In the genomic region with DNA sequence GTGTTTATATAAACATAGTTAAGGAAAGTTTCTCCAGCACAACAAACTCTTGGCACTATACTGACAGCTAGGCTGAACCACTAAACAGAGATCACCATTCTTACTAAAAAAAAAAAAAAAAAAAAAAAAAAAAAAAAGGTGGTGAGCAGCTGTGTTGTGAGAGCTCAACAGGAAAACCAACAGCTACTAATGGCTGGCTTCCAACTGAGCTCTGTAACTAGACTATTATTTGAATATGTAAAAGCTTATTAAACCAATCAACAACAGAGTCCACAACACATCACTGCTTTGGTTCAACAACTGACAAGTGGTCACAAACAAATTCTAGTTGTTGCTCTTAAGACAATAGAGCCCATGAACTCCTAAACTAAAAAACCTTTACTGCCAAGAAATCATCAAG, we compare ENCODE assay signal across 23 mouse cellular contexts. TPM values are rescaled to one million over a fixed set of nuclear protein-coding genes. Genes with fewer than 3 reads are reported as not detected.
"Had no signal": no experiment of that assay in that cellular context is flagged by ENCODE, and none has a peak within 500 bp of the region (broad histone marks: within the 10 kb centered on the region; RNA-seq: fewer than 3 reads in every experiment).

No protein-coding gene starts in this region.

- H3K36me3 ChIP-seq: neural tube, embryonic 12.5 days had no signal

- H3K4me2 ChIP-seq: kidney, embryonic 15.5 days; limb, embryonic 12.5 days; limb, embryonic 15.5 days; liver, embryonic 12.5 days; liver, embryonic 15.5 days; midbrain, embryonic 12.5 days; midbrain, embryonic 15.5 days; neural tube, embryonic 12.5 days; neural tube, embryonic 15.5 days had no signal

- H3K4me1 ChIP-seq: kidney, embryonic 15.5 days; limb, embryonic 12.5 days; limb, embryonic 15.5 days; liver, embryonic 12.5 days; liver, embryonic 15.5 days; midbrain, embryonic 12.5 days; midbrain, embryonic 15.5 days; neural tube, embryonic 12.5 days; neural tube, embryonic 15.5 days had no signal

- ATAC-seq: liver, embryonic 12.5 days; midbrain, embryonic 15.5 days had no signal

- H3K9me3 ChIP-seq: kidney, embryonic 15.5 days; limb, embryonic 12.5 days; limb, embryonic 15.5 days; liver, embryonic 12.5 days; liver, embryonic 15.5 days; midbrain, embryonic 12.5 days; midbrain, embryonic 15.5 days; neural tube, embryonic 12.5 days; neural tube, embryonic 15.5 days had no signal

- H3K27me3 ChIP-seq: kidney, embryonic 15.5 days; limb, embryonic 12.5 days; limb, embryonic 15.5 days; liver, embryonic 12.5 days; liver, embryonic 15.5 days; midbrain, embryonic 12.5 days; midbrain, embryonic 15.5 days; neural tube, embryonic 12.5 days; neural tube, embryonic 15.5 days had no signal

- H3K9ac ChIP-seq: kidney, embryonic 15.5 days; limb, embryonic 12.5 days; limb, embryonic 15.5 days; liver, embryonic 12.5 days; liver, embryonic 15.5 days; midbrain, embryonic 12.5 days; midbrain, embryonic 15.5 days; neural tube, embryonic 12.5 days; neural tube, embryonic 15.5 days had no signal

- H3K4me3 ChIP-seq: kidney, embryonic 15.5 days; limb, embryonic 12.5 days; limb, embryonic 15.5 days; liver, embryonic 12.5 days; liver, embryonic 15.5 days; midbrain, embryonic 12.5 days; midbrain, embryonic 15.5 days; neural tube, embryonic 12.5 days; neural tube, embryonic 15.5 days had no signal

- DNase-seq: kidney, postnatal 14 days; kidney, postnatal 4 days; left cerebral cortex, postnatal 4 days; lung, adult 18-20 months; lung, postnatal 14 days; right cerebral cortex, adult 18-20 months; right cerebral cortex, postnatal 14 days; right cerebral cortex, postnatal 4 days; thymus, adult 2 months; thymus, postnatal 14 days; thymus, postnatal 4 days had no signal

- H3K27ac ChIP-seq: kidney, embryonic 15.5 days; limb, embryonic 12.5 days; limb, embryonic 15.5 days; liver, embryonic 12.5 days; liver, embryonic 15.5 days; macrophage; midbrain, embryonic 12.5 days; midbrain, embryonic 15.5 days; neural tube, embryonic 12.5 days; neural tube, embryonic 15.5 days; stomach, postnatal 0 days had no signal

RNA-seq across cellular contexts. Expression of a gene that starts 23.1 kb away (rescaled TPM):
- polyA plus RNA-seq: kidney, embryonic 15.5 days; limb, embryonic 15.5 days; liver, embryonic 15.5 days; macrophage; neural tube, embryonic 12.5 days; neural tube, embryonic 15.5 days; stomach, embryonic 14.5 days; thymus, adult 2 months had no signal
